Mouse (Mus musculus) liver, embryonic 16.5 days (tissue): ENCODE data around the gene Lrrc28. TPM values are rescaled to one million over a fixed set of nuclear protein-coding genes. Genes with fewer than 3 reads are reported as not detected.

ENCODE experiments used
- ATAC-seq: fragments of 200-750 bp; cut with Nextera tagmentation; 2 replicates; pipeline ENCODE4 v1.8.0; 2017; ENCODE audit warnings: low read depth, mild to moderate bottlenecking, moderate number of reproducible peaks, moderate library complexity
- H3K27ac ChIP-seq: fragments of 300-500 bp; sonication (generic); 2 replicates; pipeline ENCODE4 v1.5.1; 2014; ENCODE audit warnings: mild to moderate bottlenecking, low read length
- H3K27me3 ChIP-seq: fragments of 300-500 bp; sonication (generic); 2 replicates; pipeline ENCODE4 v1.6.1; 2014; ENCODE audit warnings: low read depth, low read length, mixed read lengths; ENCODE audit not compliant: control insufficient read depth, insufficient read depth
- H3K36me3 ChIP-seq: fragments of 300-500 bp; sonication (generic); 2 replicates; pipeline ENCODE4 v1.6.1; 2014; ENCODE audit warnings: mild to moderate bottlenecking; ENCODE audit not compliant: control insufficient read depth, insufficient read depth
- H3K4me1 ChIP-seq: fragments of 300-500 bp; sonication (generic); 2 replicates; pipeline ENCODE4 v1.6.1; 2014; ENCODE audit warnings: low read depth, low read length, mixed read lengths; ENCODE audit not compliant: control insufficient read depth
- H3K4me2 ChIP-seq: fragments of 300-500 bp; sonication (generic); 2 replicates; pipeline ENCODE4 v1.6.1; 2014; ENCODE audit warnings: low read depth, low read length, mixed read lengths
- H3K4me3 ChIP-seq: fragments of 300-500 bp; sonication (generic); 2 replicates; pipeline ENCODE4 v1.5.1; 2014; ENCODE audit warnings: low read depth, mild to moderate bottlenecking, low read length
- H3K9ac ChIP-seq: fragments of 300-500 bp; sonication (generic); 2 replicates; pipeline ENCODE4 v1.6.1; 2014; ENCODE audit warnings: low read depth, low read length
- H3K9me3 ChIP-seq: fragments of 300-500 bp; sonication (generic); replicated peaks from 2 replicates; pipeline ENCODE4 v1.6.1; 2016; ENCODE audit warnings: low read length; ENCODE audit not compliant: control insufficient read depth
- WGBS: fragments of 180-500 bp; shearing (Covaris S2); extraction: QIAGEN DNeasy Blood & Tissue Kit; methylation state at CpG from one replicate; pipeline ENCODE4 v1.1.7; 2014; ENCODE audit not compliant: insufficient replicate concordance; 5-methylcytosine and 5-hydroxymethylcytosine counted together
- polyA plus RNA-seq: library from polyadenylated mRNA; unstranded; fragments of >200 nt; fragmentation: Nextera tagmentation; extraction: Ambion mirVana; gene quantifications from 2 replicates; pipeline ENCODE4 v1.2.1, GENCODE M21; 2015

Gene Lrrc28
- polyA plus RNA-seq, 1 experiment from 2014 or later, result 5.3 TPM

GRCm38 (mm10) chr7:67678878-67679499 is 33.9 kb upstream of the Lrrc28 start:
- Histone ChIP-seq H3K36me3 (no peaks in the 10 kb centered on the region), H3K4me1 (no peaks in the 10 kb centered on the region), H3K9ac (no peak overlapping the region), H3K27me3 (no peaks in the 10 kb centered on the region), H3K4me2 (no peak overlapping the region), H3K4me3 (no peak overlapping the region), H3K27ac (no peak overlapping the region), H3K9me3 (no peaks in the 10 kb centered on the region)
- no peak for ATAC-seq
- 73% methylated on average over 16 of the region's 16 CpGs for whole genome bisulfite sequencing

DNA sequence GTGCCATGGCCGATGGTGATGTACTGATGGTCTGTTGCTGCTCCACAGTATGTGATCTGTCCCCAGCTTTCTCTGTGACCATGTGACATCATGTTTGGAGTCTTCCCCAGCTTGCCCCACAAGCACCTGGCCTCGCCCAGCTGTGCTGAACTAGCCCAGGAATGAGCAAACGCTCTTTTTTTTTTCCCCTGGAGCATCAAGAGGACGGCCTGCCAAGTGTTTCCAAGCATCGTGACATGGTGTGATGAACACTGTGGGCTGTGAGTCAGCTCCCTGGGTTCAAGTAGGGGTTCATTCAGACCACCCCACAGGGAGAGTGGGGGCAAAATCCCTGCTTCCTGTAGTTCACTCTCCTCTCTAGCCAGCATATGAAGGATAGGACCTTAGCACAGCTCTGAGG is 28.6 kb upstream of the Lrrc28 start:
- no peaks in the 10 kb centered on the region for H3K4me1 ChIP-seq
- 67% methylated on average over 5 of the region's 5 CpGs for WGBS
- H3K4me2 ChIP-seq, result no peak overlapping the region
- peaks cover 6% of the 10 kb centered on the region; the same call in 1 of the 2 replicates for H3K36me3 ChIP-seq
- H3K9ac ChIP-seq, result no peak overlapping the region
- 0 out of 2 replicates have a peak, but pooled peaks cover 2% of the 10 kb centered on the region for H3K9me3 ChIP-seq
- no peaks in the 10 kb centered on the region for H3K27me3 ChIP-seq
- no peak overlapping the region for H3K27ac ChIP-seq
- ATAC-seq, result no peak
- H3K4me3 ChIP-seq, result no peak overlapping the region

GRCm38 (mm10) chr7:67672650-67673049 is 27.6 kb upstream of the Lrrc28 start:
- no peak overlapping the region for H3K4me2 ChIP-seq
- ATAC-seq, result no peak

GRCm38 (mm10) chr7:67670965-67671364 is 25.9 kb upstream of the Lrrc28 start:
- Histone ChIP-seq H3K9me3 (0 out of 2 replicates have a peak, but pooled peaks cover 2% of the 10 kb centered on the region), H3K4me1 (no peaks in the 10 kb centered on the region), H3K27me3 (no peaks in the 10 kb centered on the region), H3K27ac (no peak overlapping the region), H3K4me3 (no peak overlapping the region), H3K4me2 (no peak overlapping the region), H3K36me3 (peaks cover 6% of the 10 kb centered on the region; the same call in 1 of the 2 replicates), H3K9ac (no peak overlapping the region)
- WGBS, result 72% methylated on average over 1 of the region's 1 CpGs
- ATAC-seq, result no peak

More at GRCm38 (mm10) chr7:67672650-67673049, 27.6 kb upstream of the Lrrc28 start:
- Histone ChIP-seq H3K27me3 (no peaks in the 10 kb centered on the region), H3K9me3 (0 out of 2 replicates have a peak, but pooled peaks cover 2% of the 10 kb centered on the region), H3K4me1 (no peaks in the 10 kb centered on the region), H3K36me3 (peaks cover 6% of the 10 kb centered on the region; the same call in 1 of the 2 replicates), H3K9ac (no peak overlapping the region), H3K27ac (no peak overlapping the region), H3K4me3 (no peak overlapping the region)
- WGBS, result 6% methylated on average over 10 of the region's 10 CpGs

GRCm38 (mm10) chr7:67663981-67664694 is 19.1 kb upstream of the Lrrc28 start:
- no peaks in the 10 kb centered on the region for H3K4me1 ChIP-seq
- no peak overlapping the region for H3K9ac ChIP-seq
- WGBS, result 67% methylated on average over 14 of the region's 14 CpGs
- H3K4me2 ChIP-seq, result no peak overlapping the region
- peaks cover 2% of the 10 kb centered on the region; the same call in 1 of the 2 replicates for H3K36me3 ChIP-seq
- no peak overlapping the region for H3K4me3 ChIP-seq
- ATAC-seq, result no peak
- H3K27me3 ChIP-seq, result no peaks in the 10 kb centered on the region
- no peaks in the 10 kb centered on the region for H3K9me3 ChIP-seq
- no peak overlapping the region for H3K27ac ChIP-seq

GRCm38 (mm10) chr7:67662424-67662823 is 17.4 kb upstream of the Lrrc28 start:
- H3K27me3 ChIP-seq, result no peaks in the 10 kb centered on the region
- peaks cover 2% of the 10 kb centered on the region; the same call in 1 of the 2 replicates for H3K36me3 ChIP-seq
- no peaks in the 10 kb centered on the region for H3K4me1 ChIP-seq
- H3K9ac ChIP-seq, result no peak overlapping the region
- ATAC-seq, result peak; percentile 81
- H3K9me3 ChIP-seq, result no peaks in the 10 kb centered on the region
- H3K27ac ChIP-seq, result no peak overlapping the region
- H3K4me2 ChIP-seq, result no peak overlapping the region
- no peak overlapping the region for H3K4me3 ChIP-seq
- WGBS, result 52% methylated on average over 5 of the region's 5 CpGs

- H3K27ac ChIP-seq, result no peak overlapping the region
- H3K4me3 ChIP-seq, result no peak overlapping the region
- H3K9me3 ChIP-seq, result no peaks in the 10 kb centered on the region
- ATAC-seq, result no peak
- no peaks in the 10 kb centered on the region for H3K36me3 ChIP-seq
- no peak overlapping the region for H3K4me2 ChIP-seq
- WGBS, result 64% methylated on average over 4 of the region's 4 CpGs
- H3K27me3 ChIP-seq, result no peaks in the 10 kb centered on the region
- H3K4me1 ChIP-seq, result no peaks in the 10 kb centered on the region
- no peak overlapping the region for H3K9ac ChIP-seq
These were observed 13.0 kb upstream of the Lrrc28 start for GRCm38 (mm10) chr7:67658110-67658509.

GRCm38 (mm10) chr7:67655186-67655585 is 10.1 kb upstream of the Lrrc28 start:
- Histone ChIP-seq H3K36me3 (no peaks in the 10 kb centered on the region), H3K27me3 (no peaks in the 10 kb centered on the region), H3K27ac (no peak overlapping the region), H3K4me3 (0 out of 2 replicates have a peak overlapping the region, but pooled peaks have one; percentile 9), H3K9ac (no peak overlapping the region; the same call in 1 of the 2 replicates), H3K4me1 (no peaks in the 10 kb centered on the region), H3K9me3 (no peaks in the 10 kb centered on the region), H3K4me2 (no peak overlapping the region)
- 43% methylated on average over 1 of the region's 1 CpGs for WGBS
- ATAC-seq, result peak; percentile 72

DNA sequence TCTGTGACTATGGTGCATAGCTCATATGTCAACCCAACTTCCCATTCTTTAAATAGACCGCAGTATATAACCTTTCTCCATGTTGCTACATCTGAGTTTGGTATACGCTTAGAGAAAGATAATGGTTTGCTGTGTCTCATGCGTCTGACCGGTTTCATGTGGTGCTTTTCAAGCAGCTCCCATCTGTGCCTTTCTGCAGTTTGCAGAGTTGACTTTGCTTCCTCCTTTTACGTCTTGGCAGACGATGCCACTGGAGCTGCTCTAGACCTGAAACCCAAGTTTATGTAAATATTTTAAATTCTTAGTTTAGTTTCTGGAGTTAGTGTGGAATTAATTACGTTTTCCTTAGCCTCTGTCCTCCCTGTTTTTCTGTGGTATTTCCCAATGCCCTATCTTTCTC is 9.6 kb upstream of the Lrrc28 start:
- no peaks in the 10 kb centered on the region for H3K27me3 ChIP-seq
- H3K9ac ChIP-seq, result no peak overlapping the region
- H3K4me2 ChIP-seq, result no peak overlapping the region
- H3K9me3 ChIP-seq, result no peaks in the 10 kb centered on the region
- H3K36me3 ChIP-seq, result no peaks in the 10 kb centered on the region
- H3K4me1 ChIP-seq, result no peaks in the 10 kb centered on the region
- 65% methylated on average over 7 of the region's 7 CpGs for WGBS
- H3K27ac ChIP-seq, result no peak overlapping the region
- no peak overlapping the region for H3K4me3 ChIP-seq
- ATAC-seq, result no peak
